Mouse (Mus musculus): ENCODE results near the gene Fmnl3. TPM values are rescaled to one million over a fixed set of nuclear protein-coding genes. Genes with fewer than 3 reads are reported as not detected.

Fmnl3 gene
- 32.9 and 50.9 TPM in 2 replicates for polyA plus RNA-seq (2012; ENCODE audit: low replicate concordance)

GRCm38 (mm10) chr15:99370259-99370691 is at the start of gene Fmnl3:
Gene Fmnl3 (minus strand): TSS chr15:99370482.

GRCm38 (mm10) chr15:99392486-99393385 is 22.5 kb upstream of the Fmnl3 start, which contains the start of gene Tmbim6:
Gene Tmbim6 (plus strand): TSS chr15:99392882.

GRCm38 (mm10) chr15:99295484-99295981 is 74.7 kb downstream of the Fmnl3 start, which contains the start of gene Fam186b:
Gene Fam186b (minus strand): TSS chr15:99295888.

GRCm38 (mm10) chr15:99294813-99295374 is 75.4 kb downstream of the Fmnl3 start, which contains the start of gene Prpf40b:
Gene Prpf40b (plus strand): TSS chr15:99295087.

Other genes with a start within 250 kb of the Fmnl3 start
- gene Spats2, start 244.6 kb downstream of the Fmnl3 start, polyA plus RNA-seq (2012; ENCODE audit: low replicate concordance) = 0.77 and 1.1 TPM in 2 replicates
- gene Kcnh3, start 145.6 kb downstream of the Fmnl3 start, polyA plus RNA-seq (2012; ENCODE audit: low replicate concordance) = 1.5 and 1.7 TPM in 2 replicates
- gene Mcrs1, start 118.5 kb downstream of the Fmnl3 start, polyA plus RNA-seq (2012; ENCODE audit: low replicate concordance) = 94.4 and 134 TPM in 2 replicates
- gene Prpf40b, start 75.4 kb downstream of the Fmnl3 start, polyA plus RNA-seq (2012; ENCODE audit: low replicate concordance) = 26.5 and 52.4 TPM in 2 replicates
- 0.10 TPM in 1 of 2 replicates, not detected in the other for gene Fam186b, start 74.6 kb downstream of the Fmnl3 start, polyA plus RNA-seq (2012; ENCODE audit: low replicate concordance)
- gene Tmbim6, start 22.4 kb upstream of the Fmnl3 start, polyA plus RNA-seq (2012; ENCODE audit: low replicate concordance) = 269 and 344 TPM in 2 replicates
- 29.9 and 69.3 TPM in 2 replicates for gene Nckap5l, start 87.3 kb upstream of the Fmnl3 start, polyA plus RNA-seq (2012; ENCODE audit: low replicate concordance)
- gene Bcdin3d, start 104.2 kb upstream of the Fmnl3 start, polyA plus RNA-seq (2012; ENCODE audit: low replicate concordance) = 8.0 and 15.4 TPM in 2 replicates
- 0.02 TPM in 1 of 2 replicates, not detected in the other for gene Faim2, start 157.7 kb upstream of the Fmnl3 start, polyA plus RNA-seq (2012; ENCODE audit: low replicate concordance)
- not detected in 2 replicates for gene Aqp2, start 208.6 kb upstream of the Fmnl3 start, polyA plus RNA-seq (2012; ENCODE audit: low replicate concordance)
- gene Aqp5, start 220.3 kb upstream of the Fmnl3 start, polyA plus RNA-seq (2012; ENCODE audit: low replicate concordance) = not detected in 2 replicates
- gene Aqp6, start 230.9 kb upstream of the Fmnl3 start, polyA plus RNA-seq (2012; ENCODE audit: low replicate concordance) = not detected in 2 replicates

Data from hematopoietic multipotent progenitor cell, adult 10-12 weeks (in vitro differentiated cells).